Mouse (Mus musculus) CH12.LX (cell line): ENCODE results near the gene Mas1. TPM values are rescaled to one million over a fixed set of nuclear protein-coding genes. Genes with fewer than 3 reads are reported as not detected.

Experiments
- DNase-seq: peaks from one replicate; pipeline ENCODE4 v3.0.0-alpha.2; 2013; ENCODE audit errors: extremely low read depth
- H3K27ac ChIP-seq: 2 replicates; pipeline ENCODE4 v1.5.1; 2012; ENCODE audit warnings: low read depth, mild to moderate bottlenecking, control low read depth, moderate library complexity; ENCODE audit not compliant: insufficient read depth
- H3K27me3 ChIP-seq: replicated peaks from 2 replicates; pipeline ENCODE3; 2012; ENCODE audit warnings: inconsistent platforms
- H3K36me3 ChIP-seq, 2 experiments: replicated peaks in 1 of 2; 2 replicates each; pipeline versions ENCODE3 to v1.6.1; 2012; ENCODE audit warnings: inconsistent platforms in 1 of 2, low read length in 1 of 2, mild to moderate bottlenecking in 1 of 2, mixed read lengths in 1 of 2, moderate library complexity in 1 of 2; ENCODE audit not compliant: control insufficient read depth in 1 of 2, insufficient read depth in 1 of 2
- H3K4me1 ChIP-seq, 2 experiments: 2 replicates each; pipeline ENCODE4 v1.6.1; 2012; ENCODE audit warnings: inconsistent platforms in 1 of 2, moderate library complexity in 1 of 2; ENCODE audit not compliant: insufficient read depth in 2 of 2, control insufficient read depth in 1 of 2
- H3K4me2 ChIP-seq: 2 replicates; pipeline ENCODE4 v1.6.1; 2012; ENCODE audit warnings: low read depth, mild to moderate bottlenecking, control low read depth; ENCODE audit not compliant: poor library complexity, insufficient read depth, severe bottlenecking
- H3K4me3 ChIP-seq, 3 experiments: fragments of 150-350 bp in 1 of 3; sonication (generic) in 1 of 3; replicated peaks in 1 of 3; 2 replicates each; pipeline versions ENCODE3 to v1.5.1; 2011 to 2012; ENCODE audit warnings: low read depth in 2 of 3, low read length in 2 of 3, mild to moderate bottlenecking in 2 of 3, moderate library complexity in 2 of 3, control low read depth in 1 of 3, improper control_type of control experiment in 1 of 3, inconsistent platforms in 1 of 3, mixed read lengths in 1 of 3; ENCODE audit not compliant: poor library complexity in 1 of 3
- H3K79me2 ChIP-seq: replicated peaks from 2 replicates; pipeline ENCODE4 v1.6.1; 2012; ENCODE audit warnings: mild to moderate bottlenecking, moderate library complexity; ENCODE audit not compliant: control insufficient read depth, poor library complexity, insufficient read depth, severe bottlenecking; ENCODE audit errors: extremely low read depth
- H3K9ac ChIP-seq: 2 replicates; pipeline ENCODE4 v1.6.1; 2012; ENCODE audit warnings: low read depth, mild to moderate bottlenecking, control low read depth, moderate library complexity; ENCODE audit not compliant: insufficient read depth
- H3K9me3 ChIP-seq: replicated peaks from 2 replicates; pipeline ENCODE3; 2012; ENCODE audit warnings: low read length, inconsistent platforms, mixed read lengths
- BHLHE40 ChIP-seq: IDR thresholded peaks from 2 replicates; pipeline ENCODE4 v1.6.1; 2011; ENCODE audit warnings: mild to moderate bottlenecking, low read depth, low read length, improper control_type of control experiment
- E2F4 ChIP-seq: IDR thresholded peaks from 2 replicates; pipeline ENCODE4 v1.6.1; 2011; ENCODE audit warnings: low read depth, low read length, improper control_type of control experiment; ENCODE audit not compliant: insufficient replicate concordance
- ELF1 ChIP-seq: IDR thresholded peaks from 2 replicates; pipeline ENCODE4 v1.6.1; 2014; ENCODE audit warnings: low read depth, mild to moderate bottlenecking, inconsistent platforms, low read length, improper control_type of control experiment
- EP300 ChIP-seq: IDR thresholded peaks from 2 replicates; pipeline ENCODE4 v1.6.1; 2011; ENCODE audit warnings: low read length, improper control_type of control experiment
- IRF4 ChIP-seq: IDR thresholded peaks from 2 replicates; pipeline ENCODE4 v1.6.1; 2014; ENCODE audit warnings: low read depth, mild to moderate bottlenecking, inconsistent platforms, low read length, improper control_type of control experiment
- JUN ChIP-seq: IDR thresholded peaks from 2 replicates; pipeline ENCODE4 v1.6.1; 2011; ENCODE audit warnings: low read depth, mild to moderate bottlenecking, low read length, improper control_type of control experiment, moderate library complexity; ENCODE audit not compliant: insufficient read depth
- JUND ChIP-seq: conservative IDR thresholded peaks from 2 replicates; pipeline ENCODE4 v1.6.1; 2011; ENCODE audit warnings: low read depth, low read length, improper control_type of control experiment
- POLR2AphosphoS2 ChIP-seq: IDR thresholded peaks from 2 replicates; pipeline ENCODE4 v1.6.1; 2011; ENCODE audit warnings: low read depth, low read length, improper control_type of control experiment
- TBP ChIP-seq: conservative IDR thresholded peaks from 2 replicates; pipeline ENCODE4 v1.6.1; 2011; ENCODE audit warnings: low read depth, low read length, improper control_type of control experiment
- TCF12 ChIP-seq: IDR thresholded peaks from 2 replicates; pipeline ENCODE4 v1.6.1; 2014; ENCODE audit warnings: low read depth, mild to moderate bottlenecking, inconsistent platforms, low read length, improper control_type of control experiment
- USF1 ChIP-seq: IDR thresholded peaks from 2 replicates; pipeline ENCODE4 v1.6.1; 2014; ENCODE audit warnings: low read depth, mild to moderate bottlenecking, inconsistent platforms, low read length, improper control_type of control experiment
- dilution Hi-C: fragments of 300-500 bp; cut with MboI; formaldehyde crosslinking; loops from 2 replicates; pipeline ENCODE4 v1.14.3; 2020; ENCODE audit warnings: low sequenced_read_pairs; ENCODE audit not compliant: extremely low pct_unique_long_range_greater_than_20kb, extremely low pct_ligation_motif_present
- in situ Hi-C: fragments of 300-500 bp; cut with MboI; formaldehyde crosslinking; loops from 3 replicates; pipeline ENCODE4 v1.14.3; 2019; ENCODE audit warnings: low sequenced_read_pairs, low pct_ligation_motif_present, low pct_unique_long_range_greater_than_20kb, mixed read lengths
- polyA plus RNA-seq: library from polyadenylated mRNA; unstranded; fragments of >175 nt; gene quantifications from 2 replicates; pipeline ENCODE4 v1.2.1, GENCODE M21; 2012; ENCODE audit warnings: low read depth; ENCODE audit not compliant: insufficient read length
- total RNA-seq, 2 experiments: library from RNA; depleted of rRNA; stranded (reverse); fragments of 300-350 nt in 1 of 2; fragments of >200 nt in 1 of 2; gene quantifications; 2 replicates each; pipeline ENCODE4 v1.2.3; 2012 to 2014

Gene Mas1
- total and polyA plus RNA-seq, 3 experiments, result 0.19 TPM; not detected in 2

DNA sequence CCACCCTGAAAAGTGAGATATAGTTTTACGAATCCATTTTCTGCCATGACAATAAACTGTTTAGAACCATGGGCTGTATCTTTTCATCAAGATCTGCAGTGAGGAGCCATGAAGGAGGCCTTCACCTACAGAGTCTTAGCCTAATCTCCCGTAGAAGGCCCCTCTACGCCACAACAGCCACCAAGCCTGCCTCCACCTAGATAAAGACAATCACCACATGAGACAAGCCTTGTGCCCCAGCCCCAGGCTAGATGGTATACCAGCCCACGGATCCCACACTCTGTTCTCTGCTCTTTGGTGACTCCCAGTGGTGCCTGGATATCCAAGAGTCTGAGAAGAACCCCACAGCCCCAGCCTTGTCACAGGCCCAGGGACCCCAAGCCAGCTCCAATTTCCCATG, 52.1 kb downstream of the Mas1 start:
- Histone ChIP-seq H3K27ac (no peak overlapping the region), H3K9me3 (peaks cover 66% of the 10 kb centered on the region), H3K79me2 (no peaks in the 10 kb centered on the region), H3K4me2 (no peak overlapping the region), H3K4me3 (no peak overlapping the region), H3K27me3 (no peaks in the 10 kb centered on the region), H3K9ac (no peak overlapping the region), H3K4me1 (peaks cover 0 to 8% of the 10 kb centered on the region in 2 experiments; a peak in 2 of 4 replicates), H3K36me3 (peaks cover 5 to 56% of the 10 kb centered on the region in 2 experiments)
- in situ Hi-C loops, result loop anchor here (10.0 kb wide), 1 partner anchor 281 kb away; no protein-coding TSS in a partner anchor
- TF ChIP-seq POLR2AphosphoS2, result no peak
- DNase-seq, result no peak
- dilution Hi-C loops, result no loop called here

DNA sequence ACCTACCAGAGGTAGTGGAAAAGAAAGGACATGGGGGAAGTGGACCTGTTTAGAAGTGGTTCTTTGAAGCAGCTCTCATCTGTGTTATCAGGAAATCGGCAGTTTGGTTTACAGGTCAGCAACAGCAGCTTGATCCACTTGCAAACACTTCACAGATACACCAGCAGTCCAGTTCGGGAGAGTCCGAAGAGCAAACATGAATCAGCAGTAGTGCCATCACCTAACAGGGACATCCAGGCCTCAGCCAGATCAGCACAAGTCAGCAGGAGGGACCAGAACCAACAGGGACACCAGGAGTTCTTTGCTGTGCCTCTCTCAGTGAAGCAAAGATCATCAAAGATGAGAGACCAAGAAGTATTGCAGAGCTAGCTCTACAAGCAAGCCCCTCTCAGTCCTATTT, 53.4 kb downstream of the Mas1 start:
- no peak overlapping the region for H3K27ac ChIP-seq
- H3K79me2 ChIP-seq, result no peaks in the 10 kb centered on the region
- no peak overlapping the region for H3K4me3 ChIP-seq
- no peak overlapping the region for H3K9ac ChIP-seq
- no peak for TF ChIP-seq JUND
- H3K36me3 ChIP-seq, result peaks cover 5 to 47% of the 10 kb centered on the region in 2 experiments
- H3K9me3 ChIP-seq, result peaks cover 52% of the 10 kb centered on the region
- no peaks in the 10 kb centered on the region for H3K27me3 ChIP-seq
- dilution Hi-C loops (no loop called here), in situ Hi-C loops (loop anchor here (10.0 kb wide), 1 partner anchor 280 kb away; no protein-coding TSS in a partner anchor)
- DNase-seq, result no peak
- no peak overlapping the region for H3K4me2 ChIP-seq
- peaks cover 0 to 8% of the 10 kb centered on the region in 2 experiments; a peak in 2 of 4 replicates for H3K4me1 ChIP-seq

DNA sequence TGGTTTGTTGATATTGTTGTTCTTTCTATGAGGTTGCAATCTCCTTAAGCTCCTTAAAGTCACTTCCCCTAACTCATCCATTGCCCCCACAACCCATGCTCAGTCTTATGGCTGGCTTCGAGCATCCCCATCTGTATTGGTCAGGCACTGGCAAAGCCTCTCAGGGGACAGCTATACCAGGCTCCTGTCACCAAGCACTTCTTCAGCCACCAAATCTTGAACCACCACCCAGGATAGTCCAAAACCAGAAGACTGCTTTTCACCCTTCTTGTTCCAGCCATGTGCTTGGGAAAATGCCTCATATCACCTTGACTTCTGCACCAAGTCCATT, 57.0 kb downstream of the Mas1 start:
- Histone ChIP-seq H3K36me3 (peaks cover 5 to 29% of the 10 kb centered on the region in 2 experiments), H3K9ac (no peak overlapping the region), H3K9me3 (peaks cover 23% of the 10 kb centered on the region), H3K4me1 (no peaks in the 10 kb centered on the region; a peak in 1 of 4 replicates), H3K27ac (no peak overlapping the region), H3K4me3 (no peak overlapping the region), H3K27me3 (no peaks in the 10 kb centered on the region), H3K79me2 (no peaks in the 10 kb centered on the region), H3K4me2 (no peak overlapping the region)
- in situ Hi-C loops, result loop anchor here (10.0 kb wide), 1 partner anchor 276 kb away; no protein-coding TSS in a partner anchor
- dilution Hi-C loops, result no loop called here
- TF ChIP-seq IRF4 (no peak), USF1 (no peak), POLR2AphosphoS2 (no peak), ELF1 (no peak), E2F4 (no peak), TCF12 (no peak), BHLHE40 (no peak), JUN (no peak), TBP (no peak), EP300 (no peak)
- DNase-seq, result no peak
